Mouse (Mus musculus): Measurements from ENCODE around the gene Nckap5. TPM values are rescaled to one million over a fixed set of nuclear protein-coding genes. Genes with fewer than 3 reads are reported as not detected.
"Not testable (repeated sequence)": the region's sequence is repeated elsewhere in the genome, so short reads cannot be mapped to it uniquely, and the experiment has no call there.

Nckap5 gene
- under 1 TPM; 0.87 to 0.97 TPM for total RNA-seq (2021)
- long read RNA-seq, experiment 1, partial matches to known transcripts = 0 of 29 reads
- long read RNA-seq, experiment 1, other reads (novel, unspliced or antisense) = 29 of 29 reads
- long read RNA-seq, experiment 2, partial matches to known transcripts = 0 of 23 reads
- long read RNA-seq, experiment 2, other reads (novel, unspliced or antisense) = 23 of 23 reads

GRCm38 (mm10) chr1:126830031-126830927 lies at the start of gene Nckap5:
TSS of gene Nckap5 (minus strand) at chr1:126830799.
- peak; percentile 72 for DNase-seq (ENCODE audit: low spot score)

GRCm38 (mm10) chr1:126877495-126877894 lies 46.9 kb upstream of the Nckap5 start:
- DNase-seq (ENCODE audit: low spot score) = no peak

DNA sequence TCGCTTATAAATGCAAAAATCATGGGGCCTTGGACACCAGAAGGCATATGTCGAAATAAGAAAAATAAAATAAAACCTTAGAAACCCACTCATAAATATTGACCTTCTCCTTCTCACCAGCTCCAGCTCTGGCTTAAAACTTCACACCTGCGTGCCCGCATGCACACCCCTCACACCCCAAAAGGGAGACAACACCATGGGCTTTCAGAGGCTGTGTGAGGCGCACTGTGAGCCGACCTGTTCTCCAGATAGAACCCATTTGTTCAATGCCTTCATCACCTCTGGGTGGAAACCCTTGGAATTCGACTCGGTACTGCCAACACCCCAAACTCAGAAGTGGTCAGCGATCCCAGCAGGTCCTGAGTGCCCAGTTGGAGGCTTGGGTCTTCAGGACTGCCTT lies 37.8 kb upstream of the Nckap5 start:
- DNase-seq (ENCODE audit: low spot score) = no peak

GRCm38 (mm10) chr1:126867912-126868311 lies 37.3 kb upstream of the Nckap5 start:
- DNase-seq (ENCODE audit: low spot score) = no peak

- DNase-seq (ENCODE audit: low spot score) = no peak
These were observed 35.0 kb upstream of the Nckap5 start for GRCm38 (mm10) chr1:126865591-126866086.

DNA sequence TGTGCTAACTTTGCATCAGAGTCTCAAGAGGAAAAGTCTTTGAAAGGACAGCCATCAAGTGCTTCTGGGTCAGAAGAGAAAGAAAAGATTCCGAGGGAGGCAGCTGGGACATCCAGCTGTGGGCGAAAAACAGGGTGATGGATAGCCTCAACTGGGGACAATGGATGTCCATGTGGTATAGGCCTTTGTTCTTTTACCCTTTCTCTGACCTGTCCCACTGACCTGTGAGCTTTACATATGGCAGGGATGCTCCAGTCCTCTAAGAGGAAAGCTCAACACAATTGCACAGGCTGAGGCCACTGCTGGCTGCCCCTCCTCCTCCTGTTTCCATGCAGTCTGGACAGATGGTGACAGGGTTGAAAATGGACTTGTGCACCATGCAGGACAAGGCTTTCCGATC lies 31.2 kb upstream of the Nckap5 start:
- no peak for DNase-seq (ENCODE audit: low spot score)

GRCm38 (mm10) chr1:126860537-126860936 lies 29.9 kb upstream of the Nckap5 start:
- no peak for DNase-seq (ENCODE audit: low spot score)

GRCm38 (mm10) chr1:126849481-126849880 lies 18.9 kb upstream of the Nckap5 start:
- DNase-seq (ENCODE audit: low spot score) = no peak

- DNase-seq (ENCODE audit: low spot score) = no peak
These were observed 15.7 kb upstream of the Nckap5 start for GRCm38 (mm10) chr1:126846317-126846716.

GRCm38 (mm10) chr1:126832885-126833284 lies 2.3 kb upstream of the Nckap5 start:
- DNase-seq (ENCODE audit: low spot score) = no peak

GRCm38 (mm10) chr1:126829031-126829430 lies 1.6 kb downstream of the Nckap5 start:
- peak; percentile 23 for DNase-seq (ENCODE audit: low spot score)

DNA sequence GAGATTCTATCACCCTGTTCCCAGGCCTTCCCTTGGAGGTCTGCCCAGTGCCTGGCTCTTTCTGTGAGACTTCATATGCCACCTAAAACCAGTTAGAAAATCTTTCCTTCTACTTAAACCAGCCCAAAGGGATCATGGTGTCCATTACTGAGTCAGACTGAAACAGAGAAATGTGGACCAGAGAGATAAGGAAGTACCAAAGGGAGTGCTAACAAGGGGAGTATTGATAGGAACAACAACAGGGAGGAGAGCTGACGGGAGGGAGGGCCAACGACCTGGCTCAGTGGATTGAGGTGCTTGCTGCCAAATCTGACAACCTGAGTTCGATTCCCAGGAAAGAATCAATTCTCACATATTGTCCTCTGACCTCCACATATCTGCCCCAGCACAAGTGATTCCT lies 5.8 kb downstream of the Nckap5 start:
- DNase-seq (ENCODE audit: low spot score) = no peak

DNA sequence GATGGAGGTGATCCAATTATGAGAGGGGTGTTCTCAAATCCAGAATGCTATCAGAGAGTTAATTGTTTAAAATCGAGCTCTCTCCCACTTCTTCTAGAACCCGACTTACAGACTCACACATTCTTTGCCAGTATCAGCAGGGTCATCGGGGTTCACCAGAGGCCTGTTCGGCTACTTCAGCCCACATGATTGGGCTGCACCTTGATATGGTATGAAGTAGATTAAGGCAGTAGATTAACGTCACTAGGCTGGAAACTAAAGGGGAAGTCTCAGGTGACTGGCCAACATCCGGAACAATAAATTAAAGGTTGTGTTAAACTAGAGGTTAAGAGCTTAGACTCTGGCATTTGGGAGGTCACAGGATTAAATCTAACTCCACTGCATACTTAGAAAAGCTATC lies 8.4 kb downstream of the Nckap5 start:
- DNase-seq (ENCODE audit: low spot score) = no peak

- peak; percentile 40 for DNase-seq (ENCODE audit: low spot score)
These were observed 13.1 kb downstream of the Nckap5 start for GRCm38 (mm10) chr1:126817381-126818034.

DNA sequence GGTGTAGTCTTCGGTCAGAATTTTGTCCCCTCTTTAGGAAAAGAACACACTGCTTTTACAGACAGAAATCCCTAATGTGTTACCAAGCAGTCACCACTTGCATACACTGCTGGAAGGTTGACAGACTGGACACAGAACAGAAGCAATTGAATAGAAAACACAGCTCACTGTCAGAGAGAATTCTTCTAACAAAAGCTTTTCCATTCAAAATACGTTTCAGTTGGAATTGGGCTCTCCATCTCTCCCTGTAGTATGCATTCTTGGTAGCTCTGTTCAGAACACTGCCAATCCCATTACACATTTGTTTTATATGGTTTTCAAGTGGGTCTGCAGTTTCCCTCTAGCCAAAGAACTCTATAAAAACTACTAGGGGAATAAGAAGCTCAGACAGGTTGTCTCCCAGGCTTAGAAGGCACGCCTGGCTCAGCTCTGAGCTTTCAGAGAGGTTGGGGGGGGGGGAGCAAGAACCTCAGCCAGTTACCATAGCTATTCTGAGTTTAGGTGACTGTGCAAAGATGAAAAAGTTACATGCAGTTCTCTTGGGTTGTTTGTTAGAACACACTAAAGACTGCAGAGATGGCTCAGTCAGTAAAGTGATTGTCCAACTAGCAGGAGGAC lies 23.5 kb downstream of the Nckap5 start:
- peak; percentile 9 for DNase-seq (ENCODE audit: low spot score)

GRCm38 (mm10) chr1:126806548-126806947 lies 24.1 kb downstream of the Nckap5 start:
- DNase-seq (ENCODE audit: low spot score) = peak; percentile 44

GRCm38 (mm10) chr1:126802405-126802804 lies 28.2 kb downstream of the Nckap5 start:
- DNase-seq (ENCODE audit: low spot score) = no peak

GRCm38 (mm10) chr1:126801706-126802105 lies 28.9 kb downstream of the Nckap5 start:
- peak; percentile 5 for DNase-seq (ENCODE audit: low spot score)

DNA sequence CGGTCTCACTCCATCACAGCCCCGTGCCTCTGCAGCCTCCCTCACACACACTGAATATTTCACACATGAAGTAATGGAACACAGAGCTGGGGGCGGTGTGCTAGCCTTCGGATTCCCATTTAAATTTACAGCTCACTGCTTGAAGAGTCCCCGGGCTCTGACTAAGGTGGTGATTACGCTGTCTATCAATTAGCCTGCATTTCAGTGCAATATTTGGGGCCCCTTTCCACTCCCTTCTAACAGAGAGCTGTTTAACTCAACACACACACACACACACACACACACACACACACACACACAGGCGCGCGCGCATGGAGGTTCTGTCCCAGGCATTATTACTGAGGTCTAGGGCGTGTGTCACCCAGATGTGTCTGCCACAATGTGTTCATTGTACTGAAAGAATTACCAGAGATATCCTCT lies 31.2 kb downstream of the Nckap5 start:
- DNase-seq (ENCODE audit: low spot score) = no peak

- not testable (repeated sequence) for DNase-seq (ENCODE audit: low spot score)
These were observed 50.2 kb downstream of the Nckap5 start for GRCm38 (mm10) chr1:126780354-126780941.

GRCm38 (mm10) chr1:126773947-126774346 lies 56.7 kb downstream of the Nckap5 start:
- DNase-seq (ENCODE audit: low spot score) = not testable (repeated sequence)

Data from gastrocnemius, adult 18-20 months (tissue).